Mouse (Mus musculus): Measurements from ENCODE around the gene Npl.
"Not testable (repeated sequence)": the region's sequence is repeated elsewhere in the genome, so short reads cannot be mapped to it uniquely, and the experiment has no call there.

Gene Npl

GRCm38 (mm10) chr1:153486767-153487499 lies 62.9 kb downstream of the Npl start:
- DNase-seq: peak; percentile 34

GRCm38 (mm10) chr1:153486120-153486519 lies 63.7 kb downstream of the Npl start:
- not testable (repeated sequence) for DNase-seq

GRCm38 (mm10) chr1:153485201-153485796 lies 64.5 kb downstream of the Npl start:
- DNase-seq: no peak

GRCm38 (mm10) chr1:153481025-153481412 lies 68.8 kb downstream of the Npl start:
- no peak for DNase-seq

- no peak for DNase-seq
Measured at GRCm38 (mm10) chr1:153480386-153481024, 69.3 kb downstream of the Npl start.

GRCm38 (mm10) chr1:153479296-153479695 lies 70.5 kb downstream of the Npl start:
- no peak for DNase-seq

- DNase-seq: no peak
Measured at GRCm38 (mm10) chr1:153461796-153462195, 88.0 kb downstream of the Npl start.

- DNase-seq: no peak
Measured at GRCm38 (mm10) chr1:153456137-153456536, 93.7 kb downstream of the Npl start.

- DNase-seq: no peak
Measured at GRCm38 (mm10) chr1:153453146-153453642, 96.7 kb downstream of the Npl start.

Data from layer of hippocampus, adult 9-11 months (tissue).